Mouse (Mus musculus) ES-Bruce4 (cell line): ENCODE data around the gene Rnf141. TPM values are rescaled to one million over a fixed set of nuclear protein-coding genes. Genes with fewer than 3 reads are reported as not detected.

Source experiments
- H3K27ac ChIP-seq: 2 replicates; pipeline ENCODE4 v1.5.1; 2012; ENCODE audit warnings: low read length, inconsistent platforms; ENCODE audit not compliant: insufficient read depth
- H3K27me3 ChIP-seq: 2 replicates; pipeline ENCODE4 v1.6.1; 2012; ENCODE audit warnings: mild to moderate bottlenecking, low read length, inconsistent platforms; ENCODE audit not compliant: control insufficient read depth, poor library complexity, insufficient read depth, severe bottlenecking
- H3K36me3 ChIP-seq: 2 replicates; pipeline ENCODE4 v1.6.1; 2012; ENCODE audit warnings: inconsistent platforms, mild to moderate bottlenecking, low read length, moderate library complexity; ENCODE audit not compliant: control insufficient read depth, poor library complexity, insufficient read depth, severe bottlenecking
- H3K4me1 ChIP-seq: one replicate; pipeline ENCODE4 v1.8.1; 2011; ENCODE audit warnings: low read length; ENCODE audit not compliant: control insufficient read depth, insufficient read depth
- H3K4me3 ChIP-seq: 2 replicates; pipeline ENCODE4 v1.5.1; 2011; ENCODE audit warnings: low read depth, mild to moderate bottlenecking, low read length
- H3K9ac ChIP-seq: 2 replicates; pipeline ENCODE4 v1.6.1; 2012; ENCODE audit warnings: low read depth, mild to moderate bottlenecking, inconsistent platforms; ENCODE audit not compliant: poor library complexity, severe bottlenecking
- H3K9me3 ChIP-seq: replicated peaks from 2 replicates; pipeline ENCODE4 v1.6.1; 2012; ENCODE audit warnings: mild to moderate bottlenecking, low read length, inconsistent platforms; ENCODE audit not compliant: control insufficient read depth, poor library complexity, insufficient read depth, severe bottlenecking
- CTCF ChIP-seq: IDR thresholded peaks from one replicate; pipeline ENCODE4 v1.8.1; 2011; ENCODE audit warnings: low read depth, low read length
- EP300 ChIP-seq: IDR thresholded peaks from 2 replicates; pipeline ENCODE4 v1.6.1; 2011; ENCODE audit warnings: low read depth, low read length; ENCODE audit not compliant: insufficient read depth
- POLR2A ChIP-seq: IDR thresholded peaks from one replicate; pipeline ENCODE4 v1.8.1; 2011; ENCODE audit warnings: low read length; ENCODE audit not compliant: insufficient read depth
- polyA plus RNA-seq: library from polyadenylated mRNA; stranded (reverse); fragments of >200 nt; gene quantifications from 2 replicates; pipeline ENCODE4 v1.2.4, GENCODE M21; 2011; ENCODE audit warnings: low read depth; ENCODE audit not compliant: missing spikeins, insufficient read depth, insufficient read length

Rnf141 gene
- 35.6 and 43.0 TPM in 2 replicates for polyA plus RNA-seq

GRCm38 (mm10) chr7:110843916-110844874 lies at the start of gene Rnf141:
Rnf141 (minus strand) TSS chr7:110844457.
- TF ChIP-seq EP300 (0 out of 2 replicates have a peak, but pooled peaks have one; percentile 38), CTCF (no peak)
- no peaks in the 10 kb centered on the region for H3K9me3 ChIP-seq
- peak within 1 kb of the TSS; percentile 72 for H3K9ac ChIP-seq
- H3K4me3 ChIP-seq = peak within 1 kb of the TSS; percentile 54
- no peaks in the 10 kb centered on the region for H3K4me1 ChIP-seq
- no peaks in the 10 kb centered on the region for H3K36me3 ChIP-seq
- no peak within 1 kb of the TSS for H3K27ac ChIP-seq
- H3K27me3 ChIP-seq = no peaks in the 10 kb centered on the region

GRCm38 (mm10) chr7:110891501-110891986 lies 47.3 kb upstream of the Rnf141 start:
- Histone ChIP-seq H3K9me3 (no peaks in the 10 kb centered on the region), H3K27me3 (no peaks in the 10 kb centered on the region), H3K27ac (no peak overlapping the region), H3K4me3 (no peak overlapping the region), H3K4me1 (no peaks in the 10 kb centered on the region), H3K36me3 (no peaks in the 10 kb centered on the region), H3K9ac (no peak overlapping the region)
- TF ChIP-seq EP300 = no peak
- TF ChIP-seq CTCF = no peak
- TF ChIP-seq POLR2A = no peak

GRCm38 (mm10) chr7:110881746-110882333 lies 37.6 kb upstream of the Rnf141 start:
- Histone ChIP-seq H3K9ac (no peak overlapping the region), H3K4me3 (no peak overlapping the region), H3K27me3 (no peaks in the 10 kb centered on the region), H3K4me1 (no peaks in the 10 kb centered on the region), H3K27ac (no peak overlapping the region), H3K9me3 (no peaks in the 10 kb centered on the region), H3K36me3 (no peaks in the 10 kb centered on the region)
- TF ChIP-seq EP300 (no peak), POLR2A (no peak), CTCF (no peak)

- Histone ChIP-seq H3K27ac (no peak overlapping the region), H3K4me3 (no peak overlapping the region), H3K9me3 (no peaks in the 10 kb centered on the region), H3K4me1 (no peaks in the 10 kb centered on the region), H3K36me3 (no peaks in the 10 kb centered on the region), H3K27me3 (no peaks in the 10 kb centered on the region), H3K9ac (no peak overlapping the region)
- TF ChIP-seq POLR2A (no peak), CTCF (no peak), EP300 (no peak)
These were observed 33.8 kb upstream of the Rnf141 start for GRCm38 (mm10) chr7:110878028-110878427.

- H3K27ac ChIP-seq = no peak overlapping the region
- TF ChIP-seq CTCF (no peak), EP300 (no peak), POLR2A (no peak)
- no peak overlapping the region for H3K4me3 ChIP-seq
- no peaks in the 10 kb centered on the region for H3K4me1 ChIP-seq
- no peak overlapping the region for H3K9ac ChIP-seq
- H3K27me3 ChIP-seq = no peaks in the 10 kb centered on the region
- H3K9me3 ChIP-seq = no peaks in the 10 kb centered on the region
- no peaks in the 10 kb centered on the region for H3K36me3 ChIP-seq
These were observed 32.7 kb upstream of the Rnf141 start for GRCm38 (mm10) chr7:110876965-110877364.
